Mouse (Mus musculus): ENCODE results near the gene Rab9. TPM values are rescaled to one million over a fixed set of nuclear protein-coding genes. Genes with fewer than 3 reads are reported as not detected.
"Not testable (repeated sequence)": the region's sequence is repeated elsewhere in the genome, so short reads cannot be mapped to it uniquely, and the experiment has no call there.

The Rab9 gene
- 50.8 and 55.6 TPM in 2 replicates for polyA plus RNA-seq (2016; fragmentation: Nextera tagmentation; extraction: Ambion mirVana)

GRCm38 (mm10) chrX:166479365-166479983, at the start of gene Rab9:
Rab9 (minus strand) TSS chrX:166479867.
- H3K9me3 ChIP-seq (replicated peaks): no peaks in the 10 kb centered on the region
- H3K27ac ChIP-seq: peak within 1 kb of the TSS; percentile 71
- WGBS: 24% methylated on average over 41 of the region's 41 CpGs
- H3K4me2 ChIP-seq (replicated peaks): peak within 1 kb of the TSS; percentile 56
- peaks cover 3% of the 10 kb centered on the region for H3K4me1 ChIP-seq
- ATAC-seq (ENCODE audit: low FRiP score): peak; percentile 99
- no peaks in the 10 kb centered on the region for H3K36me3 ChIP-seq
- H3K27me3 ChIP-seq: peaks cover 9% of the 10 kb centered on the region
- H3K9ac ChIP-seq: peak within 1 kb of the TSS; percentile 61
- peak within 1 kb of the TSS; percentile 57 for H3K4me3 ChIP-seq

DNA sequence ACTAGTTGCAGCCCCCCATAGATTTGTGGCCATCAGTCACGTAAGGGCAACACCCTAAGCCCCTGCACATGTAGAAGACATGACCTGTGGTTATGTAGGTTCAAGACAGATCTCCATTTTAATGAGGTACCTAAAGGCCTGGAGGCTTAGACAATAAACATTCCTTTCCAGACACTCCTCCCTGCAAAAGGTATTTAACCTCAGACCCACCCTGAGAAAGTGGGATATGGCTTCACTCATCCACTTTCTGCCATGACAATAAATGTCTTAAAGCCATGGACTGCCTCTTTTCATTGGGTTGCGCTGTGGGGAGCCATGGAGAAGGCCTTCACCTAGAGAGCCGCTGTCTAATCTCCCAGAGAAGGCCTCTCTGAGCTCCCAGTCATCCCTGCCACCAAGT, 48.5 kb upstream of the Rab9 start:
- Histone ChIP-seq H3K4me3 (no peak overlapping the region), H3K9me3 (replicated peaks) (no peaks in the 10 kb centered on the region), H3K27ac (no peak overlapping the region), H3K9ac (no peak overlapping the region), H3K4me2 (replicated peaks) (no peak overlapping the region), H3K27me3 (peaks cover 3% of the 10 kb centered on the region; the same call in 1 of the 2 replicates), H3K36me3 (no peaks in the 10 kb centered on the region), H3K4me1 (no peaks in the 10 kb centered on the region)
- 79% methylated on average over 3 of the region's 3 CpGs for WGBS
- no peak for ATAC-seq (ENCODE audit: low FRiP score)

DNA sequence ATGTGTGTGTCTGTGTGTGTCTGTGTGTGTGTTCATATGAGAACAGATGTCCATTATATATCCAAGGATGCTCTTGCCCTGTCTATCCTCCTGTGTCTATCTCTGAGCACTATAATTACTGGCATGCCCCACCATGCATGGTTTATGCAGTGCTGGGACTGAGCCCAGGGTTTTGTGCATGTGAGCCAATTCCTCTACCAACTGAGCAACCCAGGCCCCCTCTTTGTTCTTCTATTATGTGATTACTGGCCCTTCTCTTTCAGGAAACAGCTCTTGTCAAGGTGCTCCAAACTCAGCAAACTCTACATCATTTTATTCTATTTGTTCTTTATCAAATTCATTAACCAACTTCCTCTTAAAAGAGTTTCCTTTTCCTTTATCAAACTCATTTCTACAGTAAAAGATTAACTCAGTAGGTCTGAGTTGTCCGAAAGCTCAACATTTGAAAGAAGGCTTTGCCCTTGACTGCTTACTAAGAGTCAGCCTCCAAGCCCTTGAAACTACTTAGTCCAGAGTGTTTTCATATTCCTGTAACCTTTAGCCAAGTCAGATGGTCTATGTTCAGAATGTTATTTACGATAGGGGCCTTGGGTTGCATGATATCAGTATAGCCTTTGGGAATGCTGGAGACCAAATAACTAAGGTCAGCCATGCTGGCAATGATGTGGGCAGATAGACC, 46.1 kb upstream of the Rab9 start:
- no peaks in the 10 kb centered on the region for H3K4me1 ChIP-seq

DNA sequence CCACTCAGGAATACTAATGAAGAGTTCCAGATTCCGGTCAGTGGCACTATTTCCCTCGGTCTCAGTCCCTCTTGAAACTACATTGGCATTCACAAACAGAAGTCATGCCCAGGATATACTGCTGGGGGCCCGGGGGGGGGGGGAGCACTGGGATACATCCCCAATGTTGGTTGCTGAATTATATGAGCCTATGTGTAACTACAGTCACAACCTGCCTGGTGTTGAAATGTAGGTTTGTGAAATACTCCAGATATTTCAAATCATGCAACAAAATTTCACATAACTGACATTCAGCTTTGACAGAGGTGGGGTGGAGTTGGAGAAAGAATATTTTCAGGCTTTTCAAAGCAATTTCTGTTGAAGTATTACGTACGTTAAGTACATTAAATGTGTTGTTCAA, 41.1 kb upstream of the Rab9 start:
- H3K4me2 ChIP-seq (replicated peaks): no peak overlapping the region
- no peak overlapping the region for H3K27ac ChIP-seq
- 77% methylated on average over 5 of the region's 5 CpGs for WGBS
- ATAC-seq (ENCODE audit: low FRiP score): no peak
- no peaks in the 10 kb centered on the region for H3K4me1 ChIP-seq
- no peaks in the 10 kb centered on the region for H3K9me3 ChIP-seq (replicated peaks)
- no peak overlapping the region for H3K4me3 ChIP-seq
- H3K36me3 ChIP-seq: no peaks in the 10 kb centered on the region
- H3K9ac ChIP-seq: no peak overlapping the region
- H3K27me3 ChIP-seq: peaks cover 9% of the 10 kb centered on the region; the same call in 1 of the 2 replicates

More for the DNA sequence above, 46.1 kb upstream of the Rab9 start:
- Histone ChIP-seq H3K27ac (no peak overlapping the region), H3K27me3 (peaks cover 3% of the 10 kb centered on the region; the same call in 1 of the 2 replicates), H3K9ac (no peak overlapping the region), H3K4me2 (replicated peaks) (no peak overlapping the region), H3K4me3 (no peak overlapping the region), H3K9me3 (replicated peaks) (no peaks in the 10 kb centered on the region), H3K36me3 (no peaks in the 10 kb centered on the region)
- WGBS: 97% methylated on average over 2 of the region's 2 CpGs
- ATAC-seq (ENCODE audit: low FRiP score): no peak

DNA sequence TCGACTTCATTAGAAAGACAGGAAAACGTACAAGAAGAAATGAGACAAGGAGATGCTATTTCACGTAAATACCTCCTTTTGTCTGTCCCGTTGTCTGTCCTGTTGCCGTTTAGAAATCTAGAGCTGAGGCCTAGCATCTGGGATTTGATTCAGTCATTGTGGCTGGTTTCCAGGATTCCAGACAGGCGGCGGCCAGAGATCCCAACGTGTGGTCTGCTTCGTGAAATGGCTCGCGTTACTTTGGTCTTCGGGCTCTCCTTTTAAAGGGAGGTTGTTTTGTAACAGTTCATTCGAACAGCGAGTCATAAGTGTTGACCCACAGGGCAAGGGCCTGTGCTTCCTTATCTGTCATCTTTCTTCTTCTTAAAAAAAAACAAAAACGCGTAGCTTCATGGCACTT, 38.7 kb upstream of the Rab9 start, which contains the start of gene Tceanc:
Gene Tceanc (minus strand): TSS at position 223 of the 400 bp plus-strand sequence.
- 68% methylated on average over 16 of the region's 16 CpGs for WGBS
- no peaks in the 10 kb centered on the region for H3K4me1 ChIP-seq
- no peak within 1 kb of the TSS for H3K4me3 ChIP-seq
- no peak within 1 kb of the TSS for H3K27ac ChIP-seq
- H3K36me3 ChIP-seq: no peaks in the 10 kb centered on the region
- H3K9me3 ChIP-seq (replicated peaks): no peaks in the 10 kb centered on the region
- H3K27me3 ChIP-seq: peaks cover 13% of the 10 kb centered on the region; the same call in 1 of the 2 replicates
- no peak for ATAC-seq (ENCODE audit: low FRiP score)
- no peak within 1 kb of the TSS for H3K9ac ChIP-seq
- no peak within 1 kb of the TSS for H3K4me2 ChIP-seq (replicated peaks)

DNA sequence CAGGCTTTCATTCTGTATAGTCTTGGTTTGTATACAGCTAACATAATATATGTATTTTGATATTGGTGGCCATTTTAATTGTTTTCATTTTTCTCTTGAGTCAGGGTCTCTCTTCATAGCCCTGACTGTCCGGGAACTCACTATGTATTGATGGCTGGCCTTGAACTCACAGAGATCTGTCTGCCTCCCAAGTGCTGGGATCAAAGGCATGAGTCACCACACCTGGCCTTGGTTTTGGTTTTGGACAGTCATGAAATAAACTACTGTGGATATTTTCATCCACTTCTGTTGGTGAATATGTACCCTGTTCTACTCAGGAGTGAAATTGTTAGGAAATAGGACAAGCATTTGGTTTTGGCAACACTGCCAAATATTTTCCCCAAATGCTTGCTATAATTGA, 37.0 kb upstream of the Rab9 start:
- 78% methylated on average over 1 of the region's 1 CpGs for WGBS
- Histone ChIP-seq H3K4me3 (no peak overlapping the region), H3K36me3 (no peaks in the 10 kb centered on the region)

GRCm38 (mm10) chrX:166515923-166516322, 36.3 kb upstream of the Rab9 start:
- Histone ChIP-seq H3K9ac (no peak overlapping the region), H3K36me3 (no peaks in the 10 kb centered on the region), H3K27ac (no peak overlapping the region), H3K4me1 (no peaks in the 10 kb centered on the region), H3K27me3 (peaks cover 13% of the 10 kb centered on the region; the same call in 1 of the 2 replicates), H3K4me3 (no peak overlapping the region), H3K4me2 (replicated peaks) (no peak overlapping the region), H3K9me3 (replicated peaks) (no peaks in the 10 kb centered on the region)
- no peak for ATAC-seq (ENCODE audit: low FRiP score)
- 93% methylated on average over 3 of the region's 3 CpGs for WGBS

More for the DNA sequence above, 37.0 kb upstream of the Rab9 start:
- Histone ChIP-seq H3K27ac (no peak overlapping the region), H3K9me3 (replicated peaks) (no peaks in the 10 kb centered on the region), H3K27me3 (peaks cover 13% of the 10 kb centered on the region; the same call in 1 of the 2 replicates), H3K4me2 (replicated peaks) (no peak overlapping the region), H3K9ac (no peak overlapping the region), H3K4me1 (no peaks in the 10 kb centered on the region)
- ATAC-seq (ENCODE audit: low FRiP score): no peak

- not testable (repeated sequence) for H3K4me1 ChIP-seq; H3K9ac ChIP-seq; H3K4me3 ChIP-seq; ATAC-seq (ENCODE audit: low FRiP score); H3K27ac ChIP-seq; H3K9me3 ChIP-seq (replicated peaks); H3K36me3 ChIP-seq
- H3K4me2 ChIP-seq (replicated peaks): peak overlapping the region; percentile 25; the same call in 1 of the 2 replicates
- H3K27me3 ChIP-seq: peaks cover 13% of the 10 kb centered on the region
- 32% methylated on average over 12 of the region's 12 CpGs for WGBS
These were observed 34.4 kb upstream of the Rab9 start for GRCm38 (mm10) chrX:166514035-166514434.

DNA sequence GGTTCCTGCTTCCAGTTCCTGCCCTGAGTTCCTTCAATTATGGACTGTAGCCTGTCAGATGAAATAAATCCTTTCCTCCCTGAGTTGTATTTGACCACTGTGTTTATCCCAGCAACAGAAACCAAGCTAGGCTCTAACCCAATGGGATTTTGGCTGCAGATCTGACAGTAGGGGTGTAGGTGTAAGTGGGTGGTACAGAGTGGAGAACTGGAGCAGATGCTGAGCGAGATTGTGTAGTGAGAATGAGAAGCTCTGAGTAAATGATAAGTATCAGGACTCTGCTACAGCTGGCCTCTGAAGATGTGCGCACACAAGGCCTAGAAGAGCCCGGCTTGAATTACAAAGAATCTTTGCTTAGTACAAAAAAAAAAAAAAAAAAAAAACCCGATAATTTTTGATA, 32.4 kb upstream of the Rab9 start:
- H3K4me1 ChIP-seq: no peaks in the 10 kb centered on the region
- H3K4me2 ChIP-seq (replicated peaks): no peak overlapping the region
- H3K36me3 ChIP-seq: no peaks in the 10 kb centered on the region
- no peak overlapping the region for H3K9ac ChIP-seq
- no peak overlapping the region for H3K4me3 ChIP-seq
- WGBS: 93% methylated on average over 4 of the region's 4 CpGs
- peaks cover 13% of the 10 kb centered on the region for H3K27me3 ChIP-seq
- no peak for ATAC-seq (ENCODE audit: low FRiP score)
- H3K27ac ChIP-seq: no peak overlapping the region
- no peaks in the 10 kb centered on the region for H3K9me3 ChIP-seq (replicated peaks)

DNA sequence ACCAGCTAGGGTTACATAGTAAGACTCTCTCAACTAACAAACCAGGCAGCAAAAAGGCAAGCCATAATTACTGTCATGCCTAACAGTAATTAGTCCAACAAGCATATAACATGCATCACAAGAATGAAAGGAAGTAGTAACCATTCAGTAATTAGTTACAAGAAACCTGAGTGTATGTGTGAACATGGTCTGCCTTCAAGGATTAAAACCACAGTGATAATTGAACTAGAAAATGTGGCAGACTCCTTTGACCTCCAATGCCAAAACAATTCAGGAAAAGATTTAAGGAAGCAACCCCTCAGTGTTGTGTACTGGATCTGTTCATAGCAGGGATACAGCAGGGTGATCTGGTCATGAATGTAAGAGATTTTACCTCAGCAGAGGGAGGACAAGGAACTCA, 31.4 kb upstream of the Rab9 start:
- no peak for ATAC-seq (ENCODE audit: low FRiP score)
- Histone ChIP-seq H3K4me2 (replicated peaks) (no peak overlapping the region), H3K4me3 (no peak overlapping the region), H3K4me1 (no peaks in the 10 kb centered on the region), H3K9me3 (replicated peaks) (no peaks in the 10 kb centered on the region), H3K27me3 (peaks cover 11% of the 10 kb centered on the region), H3K36me3 (no peaks in the 10 kb centered on the region), H3K9ac (no peak overlapping the region), H3K27ac (no peak overlapping the region)

DNA sequence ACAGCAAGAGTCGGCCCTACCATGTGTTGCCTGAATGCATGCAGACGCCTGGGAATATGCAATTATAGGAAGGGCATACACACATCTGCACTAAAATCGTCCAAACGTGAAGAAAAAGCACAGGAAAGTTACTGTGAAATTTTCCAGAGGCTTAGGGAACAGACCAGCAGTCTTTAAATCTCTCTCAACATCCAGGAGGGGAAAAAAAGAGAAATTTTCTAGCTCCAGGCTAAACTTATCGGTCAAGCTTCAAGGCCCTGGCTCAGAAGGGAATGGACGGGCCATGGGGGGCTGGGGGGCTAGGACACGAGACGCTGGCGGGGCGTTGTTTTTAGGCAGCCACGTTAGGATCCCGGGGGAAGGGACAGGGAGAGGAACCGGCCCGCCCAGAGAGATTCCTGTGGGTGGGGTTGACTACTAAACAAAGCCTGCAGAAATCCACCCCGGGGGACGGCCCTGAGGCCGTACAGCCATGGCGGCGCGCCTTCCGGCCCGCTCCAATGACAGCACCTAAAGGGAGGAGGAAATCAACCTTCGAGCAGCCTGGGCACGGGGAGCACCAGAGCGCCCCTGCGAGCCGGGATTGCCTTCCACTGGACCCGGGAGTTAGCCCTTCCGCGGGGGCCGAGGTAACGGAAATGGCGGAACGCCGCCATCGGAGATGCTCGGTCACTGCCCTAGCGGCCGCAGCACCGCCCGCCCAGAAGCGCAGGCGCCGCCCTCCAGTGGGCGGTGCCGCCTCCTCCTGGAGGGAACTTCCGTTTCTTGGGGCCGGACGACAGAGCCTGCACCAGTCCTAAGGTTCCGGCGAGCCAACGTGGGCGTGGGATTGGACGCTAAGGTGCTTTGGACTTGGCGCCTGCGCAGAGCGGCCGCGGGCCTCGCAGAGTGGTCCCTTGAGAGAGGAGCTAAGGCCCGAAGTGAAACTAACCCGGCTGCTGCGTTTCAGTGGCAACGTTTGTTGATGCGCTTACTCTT, 30.4 kb upstream of the Rab9 start:
- no peaks in the 10 kb centered on the region for H3K4me1 ChIP-seq

GRCm38 (mm10) chrX:166504421-166504820, 24.8 kb upstream of the Rab9 start:
- Histone ChIP-seq H3K4me2 (replicated peaks) (no peak overlapping the region), H3K36me3 (no peaks in the 10 kb centered on the region), H3K27ac (no peak overlapping the region), H3K4me3 (no peak overlapping the region), H3K9ac (no peak overlapping the region), H3K27me3 (peaks cover 5% of the 10 kb centered on the region; the same call in 1 of the 2 replicates), H3K4me1 (no peaks in the 10 kb centered on the region), H3K9me3 (replicated peaks) (no peaks in the 10 kb centered on the region)
- ATAC-seq (ENCODE audit: low FRiP score): no peak
- 57% methylated on average over 2 of the region's 2 CpGs for WGBS

More for the DNA sequence above, 30.4 kb upstream of the Rab9 start:
- 20% methylated on average over 46 of the region's 65 CpGs for WGBS
- Histone ChIP-seq H3K9me3 (replicated peaks) (no peaks in the 10 kb centered on the region), H3K9ac (peak overlapping the region; percentile 72), H3K4me3 (peak overlapping the region; percentile 52), H3K4me2 (replicated peaks) (peak overlapping the region; percentile 50), H3K36me3 (no peaks in the 10 kb centered on the region), H3K27me3 (peaks cover 7% of the 10 kb centered on the region), H3K27ac (peak overlapping the region; percentile 99)
- ATAC-seq (ENCODE audit: low FRiP score): peak; percentile 99
